Mouse (Mus musculus) liver, embryonic 14.5 days (tissue): ENCODE measurements around the gene Tmem11. TPM values are rescaled to one million over a fixed set of nuclear protein-coding genes. Genes with fewer than 3 reads are reported as not detected.

Experiments used
- ATAC-seq: fragments of 200-750 bp; cut with Nextera tagmentation; 2 replicates; pipeline ENCODE4 v1.8.0; 2017; ENCODE audit warnings: moderate number of reproducible peaks, mild to moderate bottlenecking, moderate library complexity; ENCODE audit not compliant: insufficient read depth
- DNase-seq, 3 experiments: peaks; one replicate each; pipeline ENCODE4 v3.0.0-alpha.2; 2012 to 2013; ENCODE audit warnings: low read depth in 3 of 3, low spot score in 3 of 3
- H3K27ac ChIP-seq: fragments of 300-500 bp; sonication (generic); 2 replicates; pipeline ENCODE4 v1.5.1; 2014; ENCODE audit warnings: moderate library complexity, mild to moderate bottlenecking, control low read depth, inconsistent platforms
- H3K27me3 ChIP-seq: fragments of 300-500 bp; sonication (generic); 2 replicates; pipeline ENCODE4 v1.6.1; 2014; ENCODE audit warnings: mild to moderate bottlenecking, low read length, moderate library complexity; ENCODE audit not compliant: control insufficient read depth, insufficient read depth
- H3K36me3 ChIP-seq: fragments of 300-500 bp; sonication (generic); replicated peaks from 2 replicates; pipeline ENCODE4 v1.6.1; 2014; ENCODE audit warnings: low read depth; ENCODE audit not compliant: control insufficient read depth, insufficient read depth
- H3K4me1 ChIP-seq, 2 experiments: fragments of 200-500 bp in 1 of 2; fragments of 300-500 bp in 1 of 2; sonication (generic) in 1 of 2; replicated peaks; 2 replicates each; pipeline ENCODE4 v1.6.1; 2012 to 2014; ENCODE audit warnings: antibody characterized with exemption in 1 of 2, inconsistent platforms in 1 of 2, low read length in 1 of 2; ENCODE audit not compliant: control insufficient read depth in 2 of 2, insufficient read depth in 2 of 2
- H3K4me2 ChIP-seq: fragments of 300-500 bp; sonication (generic); 2 replicates; pipeline ENCODE4 v1.6.1; 2014; ENCODE audit warnings: low read depth, mild to moderate bottlenecking, control low read depth, moderate library complexity
- H3K4me3 ChIP-seq, 2 experiments: fragments of 200-500 bp in 1 of 2; fragments of 300-500 bp in 1 of 2; sonication (generic) in 1 of 2; 2 replicates each; pipeline ENCODE4 v1.5.1; 2012 to 2014; ENCODE audit warnings: low read depth in 2 of 2, low read length in 2 of 2, mild to moderate bottlenecking in 2 of 2, control low read depth in 1 of 2, inconsistent platforms in 1 of 2, moderate library complexity in 1 of 2; ENCODE audit not compliant: insufficient read depth in 1 of 2
- H3K9ac ChIP-seq: fragments of 300-500 bp; sonication (generic); replicated peaks from 2 replicates; pipeline ENCODE4 v1.6.1; 2014; ENCODE audit warnings: mild to moderate bottlenecking, control low read depth, moderate library complexity
- H3K9me3 ChIP-seq: fragments of 300-500 bp; sonication (generic); 2 replicates; pipeline ENCODE4 v1.6.1; 2016; ENCODE audit warnings: low read length, mixed read lengths; ENCODE audit not compliant: control insufficient read depth
- CTCF ChIP-seq: IDR thresholded peaks from 2 replicates; pipeline ENCODE4 v1.5.1; 2016; ENCODE audit warnings: antibody characterized with exemption, low read depth, control low read depth
- EP300 ChIP-seq: IDR thresholded peaks from 2 replicates; pipeline ENCODE4 v1.6.1; 2016; ENCODE audit warnings: antibody characterized with exemption, low read depth
- WGBS: fragments of 180-500 bp; shearing (Covaris S2); extraction: QIAGEN DNeasy Blood & Tissue Kit; methylation state at CpG from one replicate; pipeline ENCODE4 v1.1.7; 2014; ENCODE audit not compliant: insufficient replicate concordance; 5-methylcytosine and 5-hydroxymethylcytosine counted together
- polyA plus RNA-seq, 2 experiments: library from polyadenylated mRNA; depleted of rRNA in 1 of 2; stranded (reverse) in 1 of 2; unstranded in 1 of 2; fragments of >200 nt; fragmentation: Nextera tagmentation in 1 of 2; extraction: Ambion mirVana in 1 of 2; gene quantifications; 2 replicates each; pipeline versions ENCODE4 v1.2.1 to v1.2.3; 2012 to 2014

Tmem11 gene
- polyA plus RNA-seq, 2 experiments, result 25.1 to 30.9 TPM

- TF ChIP-seq EP300 (peak; percentile 83), CTCF (no peak)
- Histone ChIP-seq H3K4me3 (no peak overlapping the region), H3K36me3 (no peaks in the 10 kb centered on the region; the same call in 1 of the 2 replicates), H3K27ac (peak overlapping the region; percentile 23), H3K4me2 (peak overlapping the region; percentile 25), H3K9me3 (no peaks in the 10 kb centered on the region), H3K4me1 (peaks cover 61 to 74% of the 10 kb centered on the region in 2 experiments), H3K27me3 (no peaks in the 10 kb centered on the region), H3K9ac (peak overlapping the region; percentile 47)
- WGBS, result 40% methylated on average over 1 of the region's 1 CpGs
- ATAC-seq, result peak; percentile 63
- DNase-seq, result peak; percentile 60 to 78 (median 73)
Observed at GRCm38 (mm10) chr11:60922195-60922594, 43.1 kb upstream of the Tmem11 start.

- Histone ChIP-seq H3K9ac (no peak overlapping the region), H3K9me3 (no peaks in the 10 kb centered on the region), H3K4me1 (peaks cover 42 to 59% of the 10 kb centered on the region in 2 experiments), H3K4me3 (no peak overlapping the region), H3K27ac (peak overlapping the region; percentile 56), H3K27me3 (no peaks in the 10 kb centered on the region), H3K36me3 (no peaks in the 10 kb centered on the region; the same call in 1 of the 2 replicates), H3K4me2 (no peak overlapping the region)
- 0 out of 2 replicates have a peak, but pooled peaks have one; percentile 3 for ATAC-seq
- TF ChIP-seq EP300 (no peak), CTCF (no peak)
- no peak for DNase-seq
- 22% methylated on average over 2 of the region's 2 CpGs for WGBS
Observed at GRCm38 (mm10) chr11:60920021-60920420, 40.9 kb upstream of the Tmem11 start.

GRCm38 (mm10) chr11:60915201-60915600, 36.1 kb upstream of the Tmem11 start:
- Histone ChIP-seq H3K9ac (no peak overlapping the region), H3K27ac (no peak overlapping the region), H3K9me3 (no peaks in the 10 kb centered on the region), H3K36me3 (no peaks in the 10 kb centered on the region), H3K27me3 (no peaks in the 10 kb centered on the region), H3K4me1 (peaks cover 26 to 38% of the 10 kb centered on the region in 2 experiments), H3K4me3 (no peak overlapping the region), H3K4me2 (no peak overlapping the region)
- ATAC-seq, result no peak
- 68% methylated on average over 4 of the region's 4 CpGs for WGBS
- no peak for DNase-seq
- TF ChIP-seq EP300 (no peak), CTCF (no peak)

GRCm38 (mm10) chr11:60914491-60914890, 35.4 kb upstream of the Tmem11 start, which contains the start of gene Natd1:
Gene Natd1 (minus strand): TSS chr11:60914750.
- peak within 1 kb of the TSS; percentile 96 to 99 for H3K4me3 ChIP-seq
- H3K27me3 ChIP-seq, result no peaks in the 10 kb centered on the region
- H3K4me1 ChIP-seq, result peaks cover 19 to 31% of the 10 kb centered on the region in 2 experiments
- no peak for DNase-seq
- H3K36me3 ChIP-seq, result no peaks in the 10 kb centered on the region
- H3K4me2 ChIP-seq, result peak within 1 kb of the TSS; percentile 95
- peak within 1 kb of the TSS; percentile 91 for H3K27ac ChIP-seq
- no peaks in the 10 kb centered on the region for H3K9me3 ChIP-seq
- 51% methylated on average over 7 of the region's 7 CpGs for WGBS
- ATAC-seq, result no peak
- H3K9ac ChIP-seq, result peak within 1 kb of the TSS; percentile 96
- TF ChIP-seq EP300, result no peak
- TF ChIP-seq CTCF, result no peak

GRCm38 (mm10) chr11:60913301-60914196, 34.5 kb upstream of the Tmem11 start:
- Histone ChIP-seq H3K27me3 (no peaks in the 10 kb centered on the region), H3K4me1 (peaks cover 17 to 30% of the 10 kb centered on the region in 2 experiments), H3K4me3 (peak overlapping the region; percentile 96 to 99), H3K27ac (peak overlapping the region; percentile 91), H3K9me3 (no peaks in the 10 kb centered on the region), H3K9ac (peak overlapping the region; percentile 96), H3K36me3 (no peaks in the 10 kb centered on the region), H3K4me2 (peak overlapping the region; percentile 95)
- WGBS, result under 1% methylated on average over 86 of the region's 86 CpGs
- ATAC-seq (peak; percentile 93), DNase-seq (peak; percentile 71 to 79 (median 75))
- TF ChIP-seq CTCF (no peak), EP300 (peak; percentile 21; the same call in 1 of the 2 replicates)
